Mouse (Mus musculus) spleen, postnatal 4 days (tissue): ENCODE results near the gene 1700067P10Rik.

Experiments used
- DNase-seq, 2 experiments: peaks; one replicate each; pipeline ENCODE4 v3.0.0; 2022; ENCODE audit warnings: low spot score in 2 of 2

1700067P10Rik gene

GRCm38 (mm10) chr17:48096321-48096720 lies 7.2 kb downstream of the 1700067P10Rik start:
- DNase-seq, result peak in 1 of 2 experiments; percentile 55

- peak; percentile 38 to 73 for DNase-seq
Observed at GRCm38 (mm10) chr17:48097011-48097742, 8.1 kb downstream of the 1700067P10Rik start.

DNA sequence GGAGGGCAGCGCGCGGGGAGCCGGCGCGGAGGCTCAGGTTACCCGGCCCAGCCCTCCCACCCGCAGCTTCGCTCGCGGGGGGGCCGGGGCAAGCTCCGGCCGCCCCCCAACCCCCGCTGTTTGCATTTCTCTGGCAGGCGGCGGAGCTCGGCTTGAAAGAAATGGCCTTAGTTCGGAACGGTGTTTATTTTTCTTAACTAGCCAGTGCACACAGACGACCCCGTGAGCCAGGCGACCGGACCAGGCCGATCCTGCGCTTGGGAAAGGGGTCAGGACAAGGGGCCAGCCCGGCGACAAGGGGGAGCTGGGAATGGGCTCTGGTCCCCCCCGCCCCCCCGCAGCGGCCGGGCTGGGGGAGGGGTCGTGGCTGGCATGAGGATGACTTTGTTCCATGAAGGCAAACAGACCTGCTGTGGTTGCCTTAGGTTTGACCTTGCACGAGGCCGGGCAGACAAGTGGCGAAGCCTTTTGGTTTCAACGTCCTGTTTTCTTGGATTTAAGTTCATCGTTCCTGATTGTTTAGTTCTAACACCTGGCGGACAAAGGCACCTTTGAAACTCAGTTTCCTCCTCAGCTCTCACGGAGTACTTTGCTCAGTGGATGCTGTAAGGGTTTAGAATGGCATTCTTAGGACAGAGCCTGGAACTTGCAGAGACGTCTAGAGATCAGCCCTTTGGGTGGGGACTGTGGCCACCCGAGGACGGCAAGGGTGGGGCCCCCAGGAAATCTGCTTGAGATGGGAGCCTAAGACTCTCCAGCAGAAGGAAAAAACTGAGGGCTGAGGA lies 8.8 kb downstream of the 1700067P10Rik start:
- no peak for DNase-seq

GRCm38 (mm10) chr17:48098528-48098890 lies 9.4 kb downstream of the 1700067P10Rik start:
- no peak for DNase-seq

DNA sequence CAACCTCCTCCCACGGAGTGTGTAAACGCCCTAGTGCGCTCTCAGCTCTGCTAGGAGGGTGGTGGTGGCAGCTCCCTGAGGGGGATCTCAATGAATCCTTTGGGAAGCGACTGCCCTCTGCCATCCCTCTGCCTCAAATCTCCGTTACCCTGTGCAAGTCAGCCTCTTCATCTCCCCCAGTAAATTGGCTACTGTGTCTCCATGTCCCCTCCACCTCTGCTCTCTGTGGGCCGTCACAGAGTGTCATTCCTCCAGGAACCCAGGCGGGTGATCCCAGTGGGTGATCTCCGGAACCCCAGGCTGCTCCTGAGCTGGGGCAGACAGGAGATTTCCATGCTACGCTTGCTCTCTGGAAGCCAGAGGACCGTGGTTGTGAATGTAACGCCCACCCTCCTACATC lies 10.2 kb downstream of the 1700067P10Rik start:
- no peak for DNase-seq

DNA sequence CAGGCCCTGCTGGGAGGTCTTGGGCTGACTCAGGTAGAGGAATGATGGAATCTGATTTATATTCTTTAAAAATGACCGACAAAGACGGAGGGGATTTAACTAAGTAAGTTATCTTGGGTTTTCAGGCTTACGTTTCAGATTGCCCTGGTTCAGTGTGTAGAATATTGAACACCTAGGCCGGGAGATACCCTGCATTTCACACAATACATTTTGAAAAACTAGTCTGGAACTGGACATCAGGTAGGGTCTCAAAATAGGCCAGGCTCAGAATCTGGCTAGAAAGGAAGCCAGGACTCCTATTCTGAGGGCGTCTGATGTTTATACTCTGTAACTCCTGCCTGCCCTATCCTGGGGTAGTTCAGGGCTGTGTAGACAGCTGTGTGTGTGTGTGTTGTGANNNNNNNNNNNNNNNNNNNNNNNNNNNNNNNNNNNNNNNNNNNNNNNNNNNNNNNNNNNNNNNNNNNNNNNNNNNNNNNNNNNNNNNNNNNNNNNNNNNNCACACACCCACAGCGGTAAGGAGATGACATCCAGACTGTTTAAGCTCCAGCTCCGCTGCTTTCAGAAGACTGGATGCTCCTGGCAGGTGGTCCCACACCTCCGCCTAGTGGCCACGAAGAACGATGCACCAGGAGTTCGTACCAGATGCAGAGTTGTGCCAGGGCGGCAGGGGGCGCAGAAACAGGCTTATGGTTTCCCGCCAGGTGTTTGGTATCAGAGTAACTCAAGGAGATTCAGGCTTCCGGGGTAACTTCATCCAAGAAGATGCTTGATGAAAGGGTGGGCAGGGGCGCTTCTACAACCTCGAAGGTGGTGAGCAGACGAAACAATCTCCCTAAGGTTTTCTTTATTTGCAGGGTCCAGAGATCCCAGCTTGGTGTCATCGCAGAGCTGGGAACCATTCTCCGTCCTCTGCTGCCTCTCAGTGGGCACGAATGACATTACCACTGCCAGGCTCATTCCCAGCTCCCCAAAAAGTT lies 11.6 kb downstream of the 1700067P10Rik start:
- DNase-seq, result peak; percentile 69 to 91

GRCm38 (mm10) chr17:48107333-48107732 lies 18.2 kb downstream of the 1700067P10Rik start:
- DNase-seq, result peak in 1 of 2 experiments; percentile 22

GRCm38 (mm10) chr17:48107862-48108261 lies 18.7 kb downstream of the 1700067P10Rik start:
- peak in 1 of 2 experiments; percentile 43 for DNase-seq

GRCm38 (mm10) chr17:48108520-48108919 lies 19.4 kb downstream of the 1700067P10Rik start:
- no peak for DNase-seq

- DNase-seq, result peak; percentile 40 to 78
Observed at GRCm38 (mm10) chr17:48110547-48111287, 21.6 kb downstream of the 1700067P10Rik start.

DNA sequence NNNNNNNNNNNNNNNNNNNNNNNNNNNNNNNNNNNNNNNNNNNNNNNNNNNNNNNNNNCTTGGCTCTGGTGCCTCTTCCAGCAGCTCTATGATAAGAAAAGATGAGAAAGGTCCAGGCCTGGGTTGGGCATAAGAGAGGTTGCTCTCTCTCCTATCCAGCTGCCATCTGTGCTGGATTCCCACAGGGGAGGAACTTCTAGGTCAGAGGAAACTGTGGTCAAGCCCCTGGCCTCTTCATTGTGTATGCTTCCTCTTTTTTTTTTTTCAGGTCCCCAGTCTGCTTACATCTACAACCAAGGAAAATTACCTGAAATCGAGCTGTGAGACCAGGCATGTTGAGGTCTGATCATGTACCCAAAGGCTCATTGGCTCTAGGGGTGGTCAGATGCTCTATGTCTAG lies 29.5 kb downstream of the 1700067P10Rik start:
- DNase-seq, result no peak

GRCm38 (mm10) chr17:48119656-48120055 lies 30.5 kb downstream of the 1700067P10Rik start:
- DNase-seq, result peak; percentile 81 to 93

GRCm38 (mm10) chr17:48120456-48120855 lies 31.3 kb downstream of the 1700067P10Rik start:
- DNase-seq, result no peak

GRCm38 (mm10) chr17:48132810-48133209 lies 43.7 kb downstream of the 1700067P10Rik start:
- DNase-seq, result no peak
